Mouse (Mus musculus): ENCODE measurements around the gene Ndufaf3. TPM values are rescaled to one million over a fixed set of nuclear protein-coding genes. Genes with fewer than 3 reads are reported as not detected.

Gene Ndufaf3
- polyA plus RNA-seq, 1 experiment from 2014 or later: 65.9 TPM

- Histone ChIP-seq H3K27ac (ENCODE audit: low read length) (peak overlapping the region; percentile 87), H3K4me1 (ENCODE audit: control insufficient read depth, insufficient read depth, low read length) (peaks cover 14% of the 10 kb centered on the region), H3K9ac (ENCODE audit: low read length) (0 out of 2 replicates have a peak overlapping the region, but pooled peaks have one; percentile 7), H3K27me3 (ENCODE audit: control insufficient read depth, insufficient read depth, low read length) (no peaks in the 10 kb centered on the region), H3K36me3 (ENCODE audit: control insufficient read depth, insufficient read depth) (peaks cover 3% of the 10 kb centered on the region; the same call in 1 of the 2 replicates), H3K4me2 (ENCODE audit: low read depth, low read length) (peak overlapping the region; percentile 25), H3K9me3 (replicated peaks; ENCODE audit: control insufficient read depth, low read length) (no peaks in the 10 kb centered on the region), H3K4me3 (ENCODE audit: low read length) (no peak overlapping the region)
- 31% methylated on average over 3 of the region's 3 CpGs for WGBS
- ATAC-seq (replicated peaks; ENCODE audit: extremely low read depth, insufficient read depth, low FRiP score): no peak
Measured at GRCm38 (mm10) chr9:108594354-108594753, 27.1 kb upstream of the Ndufaf3 start.

- Histone ChIP-seq H3K9me3 (replicated peaks; ENCODE audit: control insufficient read depth, low read length) (no peaks in the 10 kb centered on the region), H3K27me3 (ENCODE audit: control insufficient read depth, insufficient read depth, low read length) (no peaks in the 10 kb centered on the region), H3K4me2 (ENCODE audit: low read depth, low read length) (no peak overlapping the region), H3K4me1 (ENCODE audit: control insufficient read depth, insufficient read depth, low read length) (peaks cover 32% of the 10 kb centered on the region), H3K36me3 (ENCODE audit: control insufficient read depth, insufficient read depth) (peaks cover 3% of the 10 kb centered on the region; the same call in 1 of the 2 replicates), H3K27ac (ENCODE audit: low read length) (no peak overlapping the region), H3K9ac (ENCODE audit: low read length) (no peak overlapping the region), H3K4me3 (ENCODE audit: low read length) (no peak overlapping the region)
- ATAC-seq (replicated peaks; ENCODE audit: extremely low read depth, insufficient read depth, low FRiP score): no peak
- 76% methylated on average over 4 of the region's 4 CpGs for WGBS
Measured at GRCm38 (mm10) chr9:108591462-108591861, 24.2 kb upstream of the Ndufaf3 start.

GRCm38 (mm10) chr9:108589229-108589628 lies 22.0 kb upstream of the Ndufaf3 start:
- Histone ChIP-seq H3K4me3 (ENCODE audit: low read length) (no peak overlapping the region), H3K4me2 (ENCODE audit: low read depth, low read length) (no peak overlapping the region), H3K36me3 (ENCODE audit: control insufficient read depth, insufficient read depth) (peaks cover 3% of the 10 kb centered on the region; the same call in 1 of the 2 replicates), H3K4me1 (ENCODE audit: control insufficient read depth, insufficient read depth, low read length) (peaks cover 30% of the 10 kb centered on the region), H3K9me3 (replicated peaks; ENCODE audit: control insufficient read depth, low read length) (no peaks in the 10 kb centered on the region), H3K27ac (ENCODE audit: low read length) (peak overlapping the region; percentile 94), H3K9ac (ENCODE audit: low read length) (no peak overlapping the region), H3K27me3 (ENCODE audit: control insufficient read depth, insufficient read depth, low read length) (no peaks in the 10 kb centered on the region)
- no peak for ATAC-seq (replicated peaks; ENCODE audit: extremely low read depth, insufficient read depth, low FRiP score)
- 66% methylated on average over 5 of the region's 5 CpGs for WGBS

- Histone ChIP-seq H3K9me3 (replicated peaks; ENCODE audit: control insufficient read depth, low read length) (no peaks in the 10 kb centered on the region), H3K4me1 (ENCODE audit: control insufficient read depth, insufficient read depth, low read length) (peaks cover 36% of the 10 kb centered on the region), H3K4me3 (ENCODE audit: low read length) (peak overlapping the region; percentile 39), H3K27ac (ENCODE audit: low read length) (peak overlapping the region; percentile 94), H3K27me3 (ENCODE audit: control insufficient read depth, insufficient read depth, low read length) (no peaks in the 10 kb centered on the region), H3K9ac (ENCODE audit: low read length) (peak overlapping the region; percentile 63), H3K4me2 (ENCODE audit: low read depth, low read length) (peak overlapping the region; percentile 65), H3K36me3 (ENCODE audit: control insufficient read depth, insufficient read depth) (no peaks in the 10 kb centered on the region; the same call in 1 of the 2 replicates)
- ATAC-seq (replicated peaks; ENCODE audit: extremely low read depth, insufficient read depth, low FRiP score): peak; percentile 97
- 9% methylated on average over 14 of the region's 14 CpGs for WGBS
Measured at GRCm38 (mm10) chr9:108587571-108588180, 20.4 kb upstream of the Ndufaf3 start.

GRCm38 (mm10) chr9:108579344-108579690 lies 12.1 kb upstream of the Ndufaf3 start:
- H3K27me3 ChIP-seq (ENCODE audit: control insufficient read depth, insufficient read depth, low read length): no peaks in the 10 kb centered on the region
- H3K27ac ChIP-seq (ENCODE audit: low read length): peak overlapping the region; percentile 90
- ATAC-seq (replicated peaks; ENCODE audit: extremely low read depth, insufficient read depth, low FRiP score): no peak
- H3K4me3 ChIP-seq (ENCODE audit: low read length): peak overlapping the region; percentile 89; the same call in 1 of the 2 replicates
- peaks cover 32% of the 10 kb centered on the region for H3K4me1 ChIP-seq (ENCODE audit: control insufficient read depth, insufficient read depth, low read length)
- 55% methylated on average over 5 of the region's 5 CpGs for WGBS
- H3K9ac ChIP-seq (ENCODE audit: low read length): peak overlapping the region; percentile 90
- H3K36me3 ChIP-seq (ENCODE audit: control insufficient read depth, insufficient read depth): peaks cover 9% of the 10 kb centered on the region; the same call in 1 of the 2 replicates
- H3K4me2 ChIP-seq (ENCODE audit: low read depth, low read length): peak overlapping the region; percentile 79
- H3K9me3 ChIP-seq (replicated peaks; ENCODE audit: control insufficient read depth, low read length): no peaks in the 10 kb centered on the region

- ATAC-seq (replicated peaks; ENCODE audit: extremely low read depth, insufficient read depth, low FRiP score): peak; percentile 98
- 5% methylated on average over 51 of the region's 51 CpGs for WGBS
- peaks cover 9% of the 10 kb centered on the region; the same call in 1 of the 2 replicates for H3K36me3 ChIP-seq (ENCODE audit: control insufficient read depth, insufficient read depth)
Measured at GRCm38 (mm10) chr9:108578545-108579343, 11.5 kb upstream of the Ndufaf3 start, which contains the start of gene Wdr6. TSS of gene Wdr6 (minus strand) at chr9:108578739.

GRCm38 (mm10) chr9:108577934-108578544 lies 10.8 kb upstream of the Ndufaf3 start:
- peak overlapping the region; percentile 90 for H3K9ac ChIP-seq (ENCODE audit: low read length)
- H3K4me3 ChIP-seq (ENCODE audit: low read length): peak overlapping the region; percentile 89
- H3K27me3 ChIP-seq (ENCODE audit: control insufficient read depth, insufficient read depth, low read length): no peaks in the 10 kb centered on the region
- peak overlapping the region; percentile 79 for H3K4me2 ChIP-seq (ENCODE audit: low read depth, low read length)
- peaks cover 28% of the 10 kb centered on the region for H3K4me1 ChIP-seq (ENCODE audit: control insufficient read depth, insufficient read depth, low read length)
- peaks cover 14% of the 10 kb centered on the region for H3K36me3 ChIP-seq (ENCODE audit: control insufficient read depth, insufficient read depth)
- no peak for ATAC-seq (replicated peaks; ENCODE audit: extremely low read depth, insufficient read depth, low FRiP score)
- H3K9me3 ChIP-seq (replicated peaks; ENCODE audit: control insufficient read depth, low read length): no peaks in the 10 kb centered on the region
- peak overlapping the region; percentile 90 for H3K27ac ChIP-seq (ENCODE audit: low read length)
- under 1% methylated on average over 24 of the region's 24 CpGs for WGBS

More at GRCm38 (mm10) chr9:108578545-108579343, 11.5 kb upstream of the Ndufaf3 start, which contains the start of gene Wdr6:
- Histone ChIP-seq H3K27ac (ENCODE audit: low read length) (peak within 1 kb of the TSS; percentile 90), H3K4me3 (ENCODE audit: low read length) (peak within 1 kb of the TSS; percentile 89), H3K27me3 (ENCODE audit: control insufficient read depth, insufficient read depth, low read length) (no peaks in the 10 kb centered on the region), H3K9ac (ENCODE audit: low read length) (peak within 1 kb of the TSS; percentile 90), H3K9me3 (replicated peaks; ENCODE audit: control insufficient read depth, low read length) (no peaks in the 10 kb centered on the region), H3K4me2 (ENCODE audit: low read depth, low read length) (peak within 1 kb of the TSS; percentile 79), H3K4me1 (ENCODE audit: control insufficient read depth, insufficient read depth, low read length) (peaks cover 35% of the 10 kb centered on the region)

GRCm38 (mm10) chr9:108577025-108577424 lies 9.8 kb upstream of the Ndufaf3 start:
- no peaks in the 10 kb centered on the region for H3K27me3 ChIP-seq (ENCODE audit: control insufficient read depth, insufficient read depth, low read length)
- H3K36me3 ChIP-seq (ENCODE audit: control insufficient read depth, insufficient read depth): peaks cover 23% of the 10 kb centered on the region
- H3K4me2 ChIP-seq (ENCODE audit: low read depth, low read length): peak overlapping the region; percentile 79
- no peak for ATAC-seq (replicated peaks; ENCODE audit: extremely low read depth, insufficient read depth, low FRiP score)
- H3K4me3 ChIP-seq (ENCODE audit: low read length): no peak overlapping the region
- WGBS: 53% methylated on average over 6 of the region's 6 CpGs
- no peak overlapping the region for H3K27ac ChIP-seq (ENCODE audit: low read length)
- no peak overlapping the region for H3K9ac ChIP-seq (ENCODE audit: low read length)
- H3K4me1 ChIP-seq (ENCODE audit: control insufficient read depth, insufficient read depth, low read length): peaks cover 26% of the 10 kb centered on the region
- no peaks in the 10 kb centered on the region for H3K9me3 ChIP-seq (replicated peaks; ENCODE audit: control insufficient read depth, low read length)
